Mouse (Mus musculus) thymus, postnatal 0 days (tissue): ENCODE measurements around the gene Gm3667. TPM values are rescaled to one million over a fixed set of nuclear protein-coding genes. Genes with fewer than 3 reads are reported as not detected.
"Not testable (repeated sequence)": the region's sequence is repeated elsewhere in the genome, so short reads cannot be mapped to it uniquely, and the experiment has no call there.

Source experiments
- DNase-seq: peaks from one replicate; pipeline ENCODE4 v3.0.0-alpha.2; 2015; ENCODE audit warnings: low spot score
- polyA plus RNA-seq: library from polyadenylated mRNA; unstranded; fragments of >200 nt; fragmentation: Nextera tagmentation; extraction: Ambion mirVana; gene quantifications from 2 replicates; pipeline ENCODE4 v1.2.1, GENCODE M21; 2015

Gm3667 gene
- polyA plus RNA-seq = 0.09 and 0.20 TPM in 2 replicates

DNA sequence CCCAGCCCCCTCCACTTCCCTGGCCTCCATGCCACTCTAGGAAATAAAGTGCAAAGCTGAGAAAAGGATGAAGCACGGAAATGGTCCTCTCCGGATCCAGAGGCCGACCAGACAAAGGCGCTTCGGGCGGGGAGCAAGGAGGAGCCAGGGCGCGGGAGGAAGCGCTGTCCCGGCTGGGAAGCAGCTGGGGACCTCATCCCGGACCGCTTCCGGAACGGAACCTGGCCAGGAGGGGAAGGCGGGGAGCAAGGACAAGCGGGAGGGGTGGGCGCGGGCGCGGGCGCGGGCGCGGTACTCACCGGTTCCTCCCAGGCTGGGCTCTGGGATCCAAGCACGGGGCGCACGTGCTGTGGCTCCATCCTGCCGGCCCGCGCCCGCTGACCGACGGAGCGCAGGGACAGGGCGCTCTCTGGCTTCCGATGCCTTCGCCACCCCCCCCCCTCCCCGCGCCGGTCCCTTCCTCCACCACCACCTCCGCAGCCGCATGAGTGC, at the start of gene Gm3667:
TSS of gene Gm3667 (minus strand) at position 442 of the 492 bp plus-strand sequence.
- DNase-seq = not testable (repeated sequence)

- not testable (repeated sequence) for DNase-seq
Observed at GRCm38 (mm10) chr14:6899881-6900280, 10.1 kb upstream of the Gm3667 start.

- DNase-seq = not testable (repeated sequence)
Observed at GRCm38 (mm10) chr14:6888811-6889210, 951 bp downstream of the Gm3667 start.

DNA sequence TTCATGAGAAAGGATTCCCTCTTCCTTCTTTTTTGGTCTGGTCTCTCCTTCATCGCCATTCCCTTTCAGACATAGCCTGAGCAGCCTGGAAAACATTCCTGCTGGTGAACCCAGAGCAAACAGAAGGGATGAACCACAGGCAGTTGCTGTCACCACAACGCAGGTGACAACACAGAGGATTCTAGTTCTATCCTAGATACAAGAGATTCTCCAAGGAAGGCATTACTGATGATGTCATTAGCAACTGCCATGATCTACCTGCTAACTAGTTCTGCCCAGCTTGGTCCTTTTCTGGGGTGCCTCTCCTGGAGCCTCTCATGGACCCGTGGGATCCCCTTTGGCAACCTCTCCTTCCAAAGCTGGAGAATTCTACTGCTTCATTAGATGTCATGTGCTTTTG, 49.6 kb downstream of the Gm3667 start, which contains the start of gene Gm3642:
TSS of gene Gm3642 (minus strand) at position 101 of the 400 bp plus-strand sequence.
- DNase-seq = not testable (repeated sequence)

DNA sequence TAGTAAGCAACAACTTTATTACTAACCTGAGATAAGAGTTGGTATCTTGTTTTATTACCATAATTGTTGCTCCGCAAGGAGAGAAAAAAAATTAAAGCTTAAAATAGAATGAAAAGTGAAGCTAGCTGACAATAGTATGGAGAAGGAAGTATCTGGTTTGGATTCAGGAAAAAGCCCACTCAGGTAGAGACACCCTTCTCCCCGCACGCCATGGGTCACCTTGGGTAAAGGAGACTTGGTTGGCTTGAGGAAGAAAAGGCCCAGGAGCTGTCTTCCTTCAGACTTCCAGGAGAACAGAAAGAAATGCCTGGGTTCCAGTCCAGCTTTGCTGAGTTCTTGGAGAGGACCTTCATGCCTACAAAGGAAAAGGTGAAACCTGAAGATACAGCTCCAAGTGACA, 66.5 kb downstream of the Gm3667 start:
- DNase-seq = not testable (repeated sequence)

Other genes with a start within 250 kb of the Gm3667 start
- gene Gm10251, start 205.8 kb downstream of the Gm3667 start, polyA plus RNA-seq = not detected in 2 replicates
- gene Gm8050, start 169.7 kb downstream of the Gm3667 start, polyA plus RNA-seq = not detected in 2 replicates
- 1.4 TPM in 2 replicates for gene Gm3636, start 147.6 kb downstream of the Gm3667 start, polyA plus RNA-seq
- not detected in 2 replicates for gene Gm8362, start 115.6 kb downstream of the Gm3667 start, polyA plus RNA-seq
- gene Gm3642, start 49.7 kb downstream of the Gm3667 start, polyA plus RNA-seq = not detected in 2 replicates
- 0.13 TPM in 1 of 2 replicates, not detected in the other for gene Gm6356, start 83.9 kb upstream of the Gm3667 start, polyA plus RNA-seq
- 0.23 and 0.52 TPM in 2 replicates for gene Gm10406, start 137.5 kb upstream of the Gm3667 start, polyA plus RNA-seq
- not detected in 2 replicates for gene Gm3685, start 155.0 kb upstream of the Gm3667 start, polyA plus RNA-seq
- gene Gm3696, start 210.7 kb upstream of the Gm3667 start, polyA plus RNA-seq = 0.62 and 0.71 TPM in 2 replicates
- not detected in 2 replicates for gene Gm6676, start 235.4 kb upstream of the Gm3667 start, polyA plus RNA-seq